Mouse (Mus musculus) brain, adult 10 weeks (tissue): ENCODE measurements around the gene Olfr695. TPM values are rescaled to one million over a fixed set of nuclear protein-coding genes. Genes with fewer than 3 reads are reported as not detected.

Experiments used
- polyA plus RNA-seq: library from polyadenylated mRNA; stranded (reverse); fragments of 350-450 nt; fragmentation: Illumina TruSeq; extraction: RNeasy Lipid Tissue Mini Kit (QIAGEN cat#74804); gene quantifications from one replicate; pipeline ENCODE4 v1.2.3, GENCODE M21; 2015; ENCODE audit warnings: low read depth, low replicate concordance

The Olfr695 gene
- not detected for polyA plus RNA-seq

DNA sequence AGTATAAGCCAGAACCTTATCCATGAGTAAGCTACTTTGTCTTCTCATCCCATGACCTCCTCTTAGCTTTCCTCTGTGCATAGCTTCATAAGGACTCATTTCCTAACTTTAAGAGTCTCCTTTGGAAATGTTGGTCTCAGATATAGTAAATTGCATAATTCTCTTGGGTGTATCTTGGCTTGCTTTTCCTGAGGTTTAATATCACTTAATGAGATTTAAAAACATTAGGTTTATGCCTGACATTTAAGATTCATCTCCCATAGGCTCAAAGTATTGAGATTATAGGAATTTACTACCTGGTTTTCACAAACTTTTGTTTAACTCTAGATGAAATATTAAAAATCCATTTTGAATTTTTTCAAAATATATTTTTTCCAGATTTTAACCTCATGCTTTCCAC, at the start of gene Olfr695:
TSS of gene Olfr695 (minus strand) at position 101 of the 400 bp plus-strand sequence.

DNA sequence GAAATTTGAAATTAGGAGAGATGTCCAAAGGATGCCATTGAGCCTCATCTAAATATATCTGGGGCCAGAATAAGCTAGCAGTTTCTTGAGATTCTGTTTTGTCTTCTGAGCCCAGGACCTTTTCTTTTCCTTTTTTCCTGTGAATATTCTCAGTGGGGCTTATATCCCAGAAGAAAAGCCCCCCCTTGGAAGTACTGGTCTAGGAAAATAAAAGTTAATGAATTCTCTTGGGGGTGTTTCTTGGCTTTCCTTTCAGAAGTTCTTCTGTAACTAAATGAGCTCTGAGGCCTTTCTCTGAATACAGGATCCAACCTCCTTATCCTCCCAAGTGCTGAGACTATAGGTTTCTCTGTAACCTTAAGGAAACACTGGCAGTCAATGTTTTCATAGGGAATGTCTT, 39.1 kb upstream of the Olfr695 start, which contains the start of gene Olfr698:
TSS of gene Olfr698 (minus strand) at position 101 of the 400 bp plus-strand sequence.

DNA sequence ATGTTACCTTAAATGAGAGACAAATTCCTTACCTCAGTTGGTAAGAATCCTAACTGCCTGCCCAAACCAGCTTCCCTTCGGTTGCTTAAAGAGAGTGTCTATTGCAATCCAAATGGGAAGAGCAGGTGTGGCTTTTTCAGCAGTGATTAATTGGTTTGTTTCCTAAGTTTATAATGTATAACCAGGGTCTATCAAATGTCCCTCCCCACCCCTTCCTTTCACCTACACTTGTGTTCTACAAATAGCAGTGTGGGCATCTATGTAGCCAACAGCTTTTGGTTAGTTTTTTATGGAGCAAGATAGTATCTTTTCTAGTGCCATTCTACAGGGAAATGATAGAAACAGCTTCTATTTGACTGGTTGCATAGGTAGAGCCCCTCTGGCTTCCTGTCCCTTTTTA, 26.1 kb upstream of the Olfr695 start, which contains the start of gene Olfr697:
TSS of gene Olfr697 (minus strand) at position 101 of the 400 bp plus-strand sequence.

DNA sequence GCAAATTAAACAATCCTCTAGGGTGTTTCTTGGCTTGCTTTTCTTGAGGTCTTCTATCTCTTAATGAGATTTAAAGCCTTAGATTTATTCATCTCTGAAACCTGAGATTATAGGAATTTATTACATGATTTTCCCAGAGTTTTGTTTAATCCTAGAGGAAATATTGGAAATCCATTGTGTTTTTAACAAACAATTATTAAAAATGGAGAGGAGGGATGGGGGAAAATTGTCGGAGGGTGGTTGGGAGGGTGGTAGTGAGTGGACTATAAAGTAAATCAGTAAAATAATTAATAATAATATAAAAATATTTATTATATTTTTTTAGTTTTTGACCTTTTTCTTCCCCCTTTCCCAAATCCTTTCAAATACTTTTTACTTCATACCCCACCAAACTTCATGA, 24.5 kb downstream of the Olfr695 start, which contains the start of gene Olfr694:
TSS of gene Olfr694 (minus strand) at position 101 of the 400 bp plus-strand sequence.

DNA sequence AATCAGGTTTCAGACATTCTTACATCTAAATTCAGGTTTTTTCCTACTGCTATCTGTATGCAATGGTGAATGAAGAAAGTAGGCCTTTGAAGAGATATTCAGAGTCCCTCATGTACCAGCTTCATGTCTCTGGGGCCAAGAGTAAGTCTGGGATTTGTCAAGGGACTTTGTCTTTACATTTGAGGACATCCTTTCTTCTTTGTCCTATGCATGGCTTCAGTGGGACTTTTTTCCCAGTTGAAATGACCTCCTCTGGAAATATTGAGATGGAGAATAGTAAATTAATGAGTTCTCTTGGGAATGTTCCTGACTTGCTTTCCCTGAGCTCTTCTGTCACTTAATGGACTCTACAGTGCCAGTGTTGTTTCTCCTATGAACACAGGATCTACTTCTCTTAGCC, 35.7 kb downstream of the Olfr695 start, which contains the start of gene Olfr693:
TSS of gene Olfr693 (minus strand) at position 101 of the 400 bp plus-strand sequence.

Other genes with a start within 250 kb of the Olfr695 start
- not detected for gene Olfr693, start 35.8 kb downstream of the Olfr695 start, polyA plus RNA-seq
- gene Olfr694, start 24.6 kb downstream of the Olfr695 start, polyA plus RNA-seq, result not detected
- gene Olfr697, start 26.0 kb upstream of the Olfr695 start, polyA plus RNA-seq, result not detected
- not detected for gene Olfr698, start 39.0 kb upstream of the Olfr695 start, polyA plus RNA-seq
- not detected for gene Olfr699, start 76.8 kb upstream of the Olfr695 start, polyA plus RNA-seq
- gene Olfr700, start 92.4 kb upstream of the Olfr695 start, polyA plus RNA-seq, result not detected
- not detected for gene Olfr701, start 97.7 kb upstream of the Olfr695 start, polyA plus RNA-seq
- not detected for gene Olfr702, start 117.5 kb upstream of the Olfr695 start, polyA plus RNA-seq
- gene Olfr703, start 127.0 kb upstream of the Olfr695 start, polyA plus RNA-seq, result not detected
- not detected for gene Olfr704, start 146.8 kb upstream of the Olfr695 start, polyA plus RNA-seq
- not detected for gene Olfr705, start 160.5 kb upstream of the Olfr695 start, polyA plus RNA-seq
- gene Olfr706, start 171.8 kb upstream of the Olfr695 start, polyA plus RNA-seq, result not detected
- not detected for gene Olfr707, start 184.8 kb upstream of the Olfr695 start, polyA plus RNA-seq
- not detected for gene Olfr1532-ps1, start 191.6 kb upstream of the Olfr695 start, polyA plus RNA-seq
- gene Olfr709-ps1, start 215.8 kb upstream of the Olfr695 start, polyA plus RNA-seq, result not detected
- not detected for gene Olfr710, start 231.9 kb upstream of the Olfr695 start, polyA plus RNA-seq
- gene Olfr6, start 247.5 kb upstream of the Olfr695 start, polyA plus RNA-seq, result not detected